Mouse (Mus musculus) neutrophil, adult 65 days (primary cell): ENCODE measurements around the gene Kat8. TPM values are rescaled to one million over a fixed set of nuclear protein-coding genes. Genes with fewer than 3 reads are reported as not detected.

ENCODE experiments used
- total RNA-seq: library from RNA; stranded (reverse); gene quantifications from 2 replicates; pipeline ENCODE4 v1.2.4, GENCODE M21; 2023

Gene Kat8
- total RNA-seq = 15.5 and 18.0 TPM in 2 replicates

GRCm38 (mm10) chr7:127912190-127912871 lies at the start of gene Kat8:
Kat8 (plus strand) TSS chr7:127912516.

DNA sequence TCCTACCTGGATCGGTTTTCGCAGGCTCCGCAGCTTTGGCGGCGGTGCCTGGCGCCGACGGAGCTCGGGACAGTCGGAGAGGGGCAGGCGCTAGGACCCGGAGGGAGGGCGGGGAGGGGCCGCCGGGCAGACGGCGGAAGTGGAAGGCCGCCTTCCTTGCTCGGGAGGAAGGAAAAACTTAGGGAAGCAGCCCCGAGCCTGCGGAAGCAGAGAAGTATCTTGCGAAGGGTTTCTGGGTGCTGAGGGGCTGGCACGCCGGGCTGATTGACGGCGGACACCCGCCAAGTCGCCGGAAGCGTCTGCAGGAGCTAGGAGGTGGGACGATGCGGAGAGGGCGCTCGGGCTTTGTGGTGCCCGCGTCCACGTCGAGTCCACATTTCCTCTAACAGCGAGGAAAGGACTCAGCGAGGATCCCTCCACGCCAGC lies 36.3 kb upstream of the Kat8 start, which contains the start of gene Zfp646:
Zfp646 (plus strand) TSS at position 181 of the 426 bp plus-strand sequence.

DNA sequence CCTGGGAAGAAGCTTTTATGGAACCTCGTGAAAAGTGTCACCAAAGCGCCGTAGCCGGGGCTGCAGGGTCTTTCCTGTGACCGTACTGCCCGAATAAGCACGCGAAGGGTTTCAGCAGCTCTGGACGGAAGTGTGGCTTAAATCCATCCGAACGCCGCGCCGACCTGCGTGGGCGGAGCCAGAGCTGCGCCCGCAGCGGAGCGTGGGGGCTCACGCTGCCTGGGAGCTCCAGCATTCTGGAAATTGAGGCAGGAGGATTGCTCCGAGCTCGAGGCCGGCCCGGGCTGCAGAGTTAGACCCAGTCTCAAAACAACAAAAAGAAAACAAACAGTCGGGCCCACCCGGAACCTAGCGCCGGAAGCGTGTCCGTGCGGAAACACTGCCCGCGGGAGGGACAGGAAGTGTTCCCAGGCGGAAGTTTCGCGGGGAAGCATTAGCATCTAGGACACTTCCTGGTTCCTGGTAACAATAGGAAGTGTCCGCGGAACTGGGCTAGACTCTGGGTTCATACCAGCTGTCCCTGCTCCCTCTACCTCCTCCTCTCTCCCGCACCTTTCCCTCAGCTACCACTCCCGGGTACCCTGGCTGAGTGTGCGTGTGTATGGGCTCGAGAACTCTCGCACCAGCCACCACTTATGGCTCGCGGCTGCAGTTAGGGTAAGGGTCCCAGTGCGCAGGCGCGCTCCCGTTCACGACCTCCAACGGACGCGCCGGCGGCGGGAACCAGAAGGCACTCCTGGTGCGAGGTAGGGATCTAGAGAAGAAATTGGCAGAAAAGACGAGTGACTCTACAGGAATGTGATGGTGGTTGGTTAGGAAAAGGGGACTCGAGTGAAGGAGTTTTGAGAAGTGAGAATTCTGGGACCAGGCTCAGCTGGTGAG lies 35.6 kb upstream of the Kat8 start, which contains the start of gene Zfp668:
Zfp668 (minus strand) TSS at position 362 of the 882 bp plus-strand sequence.

GRCm38 (mm10) chr7:127890798-127891197 lies 21.5 kb upstream of the Kat8 start, which contains the start of gene Prss53:
Prss53 (minus strand) TSS chr7:127890970.

GRCm38 (mm10) chr7:127895442-127895841 lies 16.9 kb upstream of the Kat8 start, which contains the start of the genes Gm21974 and Vkorc1:
Gm21974 (minus strand) TSS chr7:127895454.
Vkorc1 (minus strand) TSS chr7:127895617.

DNA sequence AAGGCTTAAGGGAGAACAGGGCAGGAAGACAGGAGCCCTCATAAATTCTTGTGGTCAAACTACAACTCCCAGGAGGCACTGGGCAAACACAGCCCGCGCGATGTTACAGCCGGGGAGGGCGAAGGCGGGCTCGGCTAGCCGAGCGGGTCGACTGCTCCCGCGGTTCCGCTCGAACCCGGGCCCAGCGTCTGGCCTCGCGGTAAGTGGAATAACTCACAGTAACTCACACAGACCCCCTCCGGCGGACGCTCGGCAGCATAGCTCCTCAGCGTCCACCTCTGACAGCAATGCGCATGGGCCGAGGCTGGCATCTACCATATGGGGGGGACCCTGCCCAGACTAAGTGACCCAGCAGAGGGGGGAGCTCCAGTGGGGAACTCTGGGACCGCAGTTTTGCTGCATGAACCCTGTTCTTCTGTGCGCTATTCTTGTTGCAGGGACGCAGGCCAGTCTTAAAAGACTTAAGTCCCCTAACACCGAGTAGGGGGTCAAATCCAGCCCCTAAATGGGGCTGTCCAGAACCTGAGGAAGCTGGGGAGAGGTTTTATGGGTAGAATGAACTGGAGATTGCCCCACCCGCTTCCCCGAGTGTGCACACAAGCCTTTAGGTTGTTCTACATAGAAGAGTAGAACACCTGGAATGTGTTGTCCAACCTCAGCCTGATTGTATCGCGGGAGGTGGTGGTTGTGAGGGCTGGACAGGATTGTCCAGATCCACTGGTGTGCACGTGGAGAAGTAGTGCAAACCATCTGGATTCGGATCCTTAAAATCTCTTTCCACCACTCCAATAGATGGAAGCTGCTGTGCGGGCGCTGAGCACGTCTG lies 8.1 kb upstream of the Kat8 start, which contains the start of gene Bckdk:
Bckdk (plus strand) TSS at position 112 of the 826 bp plus-strand sequence.

DNA sequence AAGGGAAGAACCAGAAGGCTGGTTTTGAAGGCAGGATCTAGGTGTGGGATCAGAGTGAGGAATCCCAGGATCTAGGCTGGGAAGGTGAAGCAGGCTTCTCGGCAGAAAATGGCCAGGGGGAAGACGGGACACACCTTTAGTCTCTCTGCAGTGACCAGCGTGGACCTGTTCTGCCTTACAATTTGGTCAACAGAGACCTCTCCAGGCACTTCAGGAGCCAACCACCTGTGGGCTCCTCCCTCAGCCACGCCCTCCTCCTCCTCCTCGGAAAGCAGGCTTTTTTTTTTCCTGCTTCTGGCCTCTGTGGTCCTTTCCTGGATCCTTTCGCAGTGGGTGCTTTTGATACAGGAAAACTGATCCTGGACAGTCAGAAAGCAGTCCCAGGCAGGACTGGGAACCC lies 17.6 kb downstream of the Kat8 start, which contains the start of gene Prss8:
Prss8 (minus strand) TSS at position 182 of the 400 bp plus-strand sequence.

GRCm38 (mm10) chr7:127946470-127947023 lies 34.2 kb downstream of the Kat8 start, which contains the start of gene Prss36:
Prss36 (minus strand) TSS chr7:127946725.

DNA sequence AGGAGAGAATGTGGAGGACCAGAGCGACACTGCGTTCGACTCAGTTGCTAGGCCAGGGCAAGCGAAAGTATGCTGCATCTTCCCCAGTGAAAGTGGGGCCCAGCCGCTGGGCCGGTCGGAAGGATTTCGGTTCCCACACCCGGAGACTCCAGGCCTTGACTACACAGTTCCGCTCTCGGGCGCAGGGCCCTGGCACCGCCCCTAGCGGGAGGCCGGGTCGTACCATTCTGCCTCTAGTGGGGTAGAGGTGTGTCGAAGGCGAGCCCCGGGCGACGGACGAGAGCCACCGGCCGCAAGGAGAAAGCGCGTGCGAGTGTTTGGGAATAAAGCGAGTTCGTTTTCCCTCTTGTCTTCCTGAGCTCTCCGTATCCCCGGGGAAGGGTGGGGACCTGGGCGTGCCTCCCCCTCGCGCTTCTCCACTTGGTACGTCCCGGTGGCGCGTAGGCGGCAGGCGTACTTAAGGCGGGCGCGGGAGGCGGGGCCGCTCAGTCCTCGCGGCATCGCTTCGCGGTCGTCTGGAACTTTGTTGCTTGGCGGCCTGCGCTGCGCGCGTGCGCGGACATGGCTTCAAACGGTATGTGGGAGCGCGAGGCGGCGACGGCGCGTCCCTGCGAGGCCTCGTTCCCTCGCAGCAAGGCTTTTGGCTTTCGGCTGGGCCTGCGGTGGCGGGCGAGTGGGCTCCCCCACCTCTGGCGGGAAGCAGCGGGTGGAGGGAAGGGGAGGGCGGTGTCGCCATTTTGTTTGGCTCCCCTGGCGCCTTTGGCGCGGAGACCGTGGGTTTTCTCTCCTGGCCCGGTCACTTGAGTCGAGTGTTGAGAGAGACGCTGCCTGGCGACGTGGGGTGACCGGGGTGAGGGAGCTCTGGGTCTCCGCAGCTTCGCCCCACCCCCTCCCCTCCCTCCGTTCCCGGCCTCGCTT lies 54.9 kb downstream of the Kat8 start, which contains the start of gene Fus:
Fus (plus strand) TSS at position 454 of the 918 bp plus-strand sequence.

Other genes starting within 250 kb of the Kat8 start
- gene Bcl7c, start 203.6 kb upstream of the Kat8 start, total RNA-seq = 26.0 and 31.1 TPM in 2 replicates
- gene Ctf1, start 199.8 kb upstream of the Kat8 start, total RNA-seq = not detected in 2 replicates
- gene Ctf2, start 180.3 kb upstream of the Kat8 start, total RNA-seq = not detected in 2 replicates
- gene Fbxl19, start 168.0 kb upstream of the Kat8 start, total RNA-seq = 5.9 and 7.9 TPM in 2 replicates
- 21.4 and 28.6 TPM in 2 replicates for gene Orai3, start 142.7 kb upstream of the Kat8 start, total RNA-seq
- gene Setd1a, start 135.8 kb upstream of the Kat8 start, total RNA-seq = 31.3 and 40.4 TPM in 2 replicates
- gene Gm49388, start 126.9 kb upstream of the Kat8 start, total RNA-seq = 3.8 TPM in 1 of 2 replicates, not detected in the other
- gene Hsd3b7, start 111.9 kb upstream of the Kat8 start, total RNA-seq = 9.7 and 10.8 TPM in 2 replicates
- 55.8 and 70.3 TPM in 2 replicates for gene Stx4a, start 88.2 kb upstream of the Kat8 start, total RNA-seq
- not detected in 2 replicates for gene Stx1b, start 88.0 kb upstream of the Kat8 start, total RNA-seq
- 33.1 and 38.1 TPM in 2 replicates for gene Zfp646, start 36.3 kb upstream of the Kat8 start, total RNA-seq
- 4.7 and 7.5 TPM in 2 replicates for gene Zfp668, start 35.7 kb upstream of the Kat8 start, total RNA-seq
- not detected in 2 replicates for gene Prss53, start 21.5 kb upstream of the Kat8 start, total RNA-seq
- not detected in 2 replicates for gene Gm21974, start 17.1 kb upstream of the Kat8 start, total RNA-seq
- gene Vkorc1, start 16.9 kb upstream of the Kat8 start, total RNA-seq = 7.5 and 8.1 TPM in 2 replicates
- 26.7 and 28.4 TPM in 2 replicates for gene Bckdk, start 8.4 kb upstream of the Kat8 start, total RNA-seq
- not detected in 2 replicates for gene Prss8, start 17.6 kb downstream of the Kat8 start, total RNA-seq
- gene Prss36, start 34.2 kb downstream of the Kat8 start, total RNA-seq = 0.79 and 2.1 TPM in 2 replicates
- gene Fus, start 54.9 kb downstream of the Kat8 start, total RNA-seq = 510 and 553 TPM in 2 replicates
- 46.4 and 70.4 TPM in 2 replicates for gene Pycard, start 81.4 kb downstream of the Kat8 start, total RNA-seq
- 0.48 and 0.88 TPM in 2 replicates for gene Trim72, start 91.4 kb downstream of the Kat8 start, total RNA-seq
- gene Itgam, start 150.1 kb downstream of the Kat8 start, total RNA-seq = 944 and 1,025 TPM in 2 replicates
- gene Gm49368, start 150.2 kb downstream of the Kat8 start, total RNA-seq = 25.5 and 27.4 TPM in 2 replicates
- 37.9 and 48.0 TPM in 2 replicates for gene Itgax, start 217.0 kb downstream of the Kat8 start, total RNA-seq
- gene Itgad, start 241.9 kb downstream of the Kat8 start, total RNA-seq = 1.00 and 1.2 TPM in 2 replicates